Mouse (Mus musculus): Measurements from ENCODE around the gene Rabl2.

The Rabl2 gene

GRCm38 (mm10) chr15:89550506-89550905 is 41.2 kb downstream of the Rabl2 start:
- no peak for DNase-seq

DNA sequence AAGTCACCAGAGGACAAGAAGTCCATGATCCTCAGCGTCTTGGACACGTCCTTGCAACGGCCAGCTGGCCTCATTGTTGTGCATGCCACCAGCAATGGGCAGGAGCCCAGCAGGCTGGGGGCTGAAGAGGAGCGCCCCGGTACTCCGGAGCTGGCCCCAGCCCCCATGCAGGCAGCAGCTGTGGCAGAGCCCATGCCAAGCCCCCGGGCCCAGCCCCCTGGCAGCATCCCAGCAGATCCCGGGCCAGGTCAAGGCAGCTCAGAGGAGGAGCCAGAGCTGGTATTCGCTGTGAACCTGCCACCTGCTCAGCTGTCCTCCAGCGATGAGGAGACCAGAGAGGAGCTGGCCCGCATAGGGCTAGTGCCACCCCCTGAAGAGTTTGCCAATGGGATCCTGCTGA is 42.9 kb downstream of the Rabl2 start:
- peak in 1 of 2 experiments; percentile 53 for DNase-seq

DNA sequence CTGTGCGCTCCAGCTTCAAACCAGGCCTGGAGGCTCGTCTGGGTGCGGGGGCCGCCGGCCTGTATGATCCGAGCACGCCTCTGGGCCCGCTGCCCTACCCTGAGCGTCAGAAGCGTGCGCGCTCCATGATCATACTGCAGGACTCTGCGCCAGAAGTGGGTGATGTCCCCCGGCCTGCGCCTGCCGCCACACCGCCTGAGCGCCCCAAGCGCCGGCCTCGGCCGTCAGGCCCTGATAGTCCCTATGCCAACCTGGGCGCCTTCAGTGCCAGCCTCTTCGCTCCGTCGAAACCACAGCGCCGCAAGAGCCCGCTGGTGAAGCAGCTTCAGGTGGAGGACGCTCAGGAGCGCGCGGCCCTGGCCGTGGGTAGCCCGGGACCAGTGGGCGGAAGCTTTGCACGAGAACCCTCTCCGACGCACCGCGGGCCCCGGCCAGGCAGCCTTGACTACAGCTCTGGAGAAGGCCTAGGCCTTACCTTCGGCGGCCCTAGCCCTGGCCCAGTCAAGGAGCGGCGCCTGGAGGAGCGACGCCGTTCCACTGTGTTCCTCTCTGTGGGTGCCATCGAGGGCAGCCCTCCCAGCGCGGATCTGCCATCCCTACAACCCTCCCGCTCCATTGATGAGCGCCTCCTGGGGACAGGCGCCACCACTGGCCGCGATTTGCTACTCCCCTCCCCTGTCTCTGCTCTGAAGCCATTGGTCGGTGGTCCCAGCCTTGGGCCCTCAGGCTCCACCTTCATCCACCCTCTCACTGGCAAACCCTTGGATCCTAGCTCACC is 43.7 kb downstream of the Rabl2 start:
- DNase-seq, result no peak

DNA sequence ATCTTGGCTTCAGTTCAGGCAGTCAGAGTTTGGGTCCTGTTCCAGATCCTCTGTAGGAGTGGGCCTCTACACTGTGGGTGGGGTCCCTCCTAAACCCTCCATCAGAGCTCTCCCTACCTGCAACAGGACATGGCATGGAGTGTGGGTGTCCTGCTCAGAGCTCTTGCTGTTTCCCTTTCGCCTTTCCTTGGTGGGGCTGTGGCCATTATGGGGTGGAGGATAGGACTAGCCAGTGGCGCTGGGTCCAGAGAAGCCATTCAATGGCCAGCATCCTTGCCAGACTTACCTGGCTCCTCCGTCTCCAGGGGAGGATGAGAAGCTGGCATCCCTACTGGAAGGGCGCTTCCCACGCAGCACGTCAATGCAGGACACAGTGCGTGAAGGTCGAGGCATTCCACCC is 44.4 kb downstream of the Rabl2 start:
- no peak for DNase-seq

DNA sequence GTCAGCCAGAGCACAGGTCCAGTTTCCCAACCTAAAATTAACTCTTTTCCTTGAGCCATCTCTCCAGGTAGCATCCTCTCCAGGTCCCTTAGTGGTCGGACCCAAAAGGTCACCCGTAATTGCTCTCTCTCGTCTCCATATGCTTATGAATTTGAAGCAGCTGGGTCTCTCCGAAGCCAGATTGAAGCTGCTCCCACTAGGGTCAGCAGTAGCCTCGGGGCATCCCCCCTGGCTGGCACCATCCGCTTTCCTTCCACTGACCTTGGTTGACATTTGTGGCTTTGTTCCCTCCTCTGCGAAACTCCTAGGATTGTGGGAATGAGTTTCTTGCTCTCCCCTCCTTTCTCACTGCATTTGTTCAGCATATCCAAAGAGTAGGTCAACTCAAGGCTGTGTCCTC is 47.6 kb downstream of the Rabl2 start:
- no peak for DNase-seq

DNA sequence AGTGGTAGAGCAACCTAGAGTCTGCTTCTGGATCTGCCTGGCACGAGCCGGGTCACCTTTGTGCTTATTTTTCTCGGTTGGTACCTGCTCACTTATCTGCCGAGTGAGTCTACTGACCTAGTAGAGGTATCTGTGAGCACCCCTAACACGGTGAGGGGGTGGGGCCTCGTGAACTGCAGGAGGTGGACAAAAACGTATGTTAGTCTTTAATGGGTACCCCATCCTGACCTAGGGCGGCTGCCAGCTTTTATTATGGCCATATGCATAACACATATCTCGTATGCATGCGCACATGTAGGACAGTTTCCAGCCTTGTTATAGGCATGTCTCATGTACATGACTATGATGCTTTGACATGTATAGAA is 57.9 kb downstream of the Rabl2 start:
- no peak for DNase-seq

DNA sequence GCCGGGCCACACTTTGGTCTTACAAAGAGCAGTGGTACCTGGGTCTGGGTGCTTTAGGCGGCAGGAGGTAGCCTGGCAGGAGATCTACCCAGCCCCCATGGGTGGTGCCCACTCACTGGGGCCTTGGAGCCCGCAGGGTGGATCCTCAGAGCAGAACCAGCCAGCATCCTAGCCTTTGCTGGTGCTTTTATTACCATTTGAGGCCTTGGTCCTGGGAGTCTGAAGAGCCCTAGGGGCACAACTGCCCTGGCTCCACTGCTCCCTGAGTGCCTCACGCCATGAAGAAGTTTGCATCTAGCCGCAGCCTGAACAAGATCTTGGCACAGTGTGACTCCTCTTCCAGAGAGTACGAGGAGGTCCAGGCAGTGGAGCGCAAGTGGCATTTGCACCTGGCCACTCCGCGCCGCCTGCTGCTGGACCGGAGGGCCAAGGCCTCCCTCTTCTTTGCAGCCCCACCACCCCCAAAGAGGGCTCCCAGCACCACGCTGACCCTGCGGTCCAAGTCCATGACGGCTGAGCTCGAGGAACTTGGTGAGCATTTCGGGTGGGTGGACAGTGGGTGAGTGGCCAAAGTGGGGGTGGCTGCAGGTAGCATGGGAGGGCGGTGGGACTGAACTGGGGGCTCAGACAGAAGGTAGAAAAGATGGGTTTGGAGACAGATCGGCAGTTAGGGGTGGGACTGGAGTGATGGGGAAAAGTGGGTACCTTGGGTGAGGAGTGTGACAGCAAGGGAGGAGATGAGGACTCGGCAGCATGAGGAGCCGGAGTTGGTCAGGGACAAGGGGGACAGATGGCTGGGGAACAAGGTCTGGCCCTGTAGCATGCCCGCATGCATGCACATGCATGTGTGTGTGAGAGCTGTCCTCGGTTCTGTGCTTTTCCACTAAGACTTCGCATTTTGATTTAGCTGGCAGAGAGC is 58.5 kb downstream of the Rabl2 start:
- DNase-seq, result no peak
